Mouse (Mus musculus) heart, embryonic 11.5 days (tissue): Measurements from ENCODE around the gene Slc4a4. TPM values are rescaled to one million over a fixed set of nuclear protein-coding genes. Genes with fewer than 3 reads are reported as not detected.

ENCODE experiments used
- ATAC-seq: fragments of 200-750 bp; cut with Nextera tagmentation; replicated peaks from 2 replicates; pipeline ENCODE4 v1.8.0; 2017; ENCODE audit warnings: moderate library complexity; ENCODE audit not compliant: insufficient number of reproducible peaks, low FRiP score, low TSS enrichment
- H3K27ac ChIP-seq: fragments of 300-500 bp; sonication (generic); 2 replicates; pipeline ENCODE4 v1.5.1; 2014; ENCODE audit warnings: mild to moderate bottlenecking, low read depth, low read length
- H3K27me3 ChIP-seq: fragments of 300-500 bp; sonication (generic); 2 replicates; pipeline ENCODE4 v1.6.1; 2014; ENCODE audit warnings: mild to moderate bottlenecking, low read length, mixed read lengths; ENCODE audit not compliant: control insufficient read depth, insufficient read depth
- H3K36me3 ChIP-seq: fragments of 300-500 bp; sonication (generic); 2 replicates; pipeline ENCODE4 v1.6.1; 2014; ENCODE audit warnings: mild to moderate bottlenecking, low read length, moderate library complexity, mixed read lengths; ENCODE audit not compliant: control insufficient read depth, insufficient read depth
- H3K4me1 ChIP-seq: fragments of 300-500 bp; sonication (generic); 2 replicates; pipeline ENCODE4 v1.6.1; 2014; ENCODE audit warnings: low read length; ENCODE audit not compliant: control insufficient read depth, insufficient read depth
- H3K4me2 ChIP-seq: fragments of 300-500 bp; sonication (generic); 2 replicates; pipeline ENCODE4 v1.6.1; 2014; ENCODE audit warnings: mild to moderate bottlenecking, moderate library complexity
- H3K4me3 ChIP-seq: fragments of 300-500 bp; sonication (generic); 2 replicates; pipeline ENCODE4 v1.5.1; 2014; ENCODE audit warnings: low read depth, low read length
- H3K9ac ChIP-seq: fragments of 300-500 bp; sonication (generic); 2 replicates; pipeline ENCODE4 v1.6.1; 2014; ENCODE audit warnings: mild to moderate bottlenecking, low read depth, low read length, moderate library complexity
- H3K9me3 ChIP-seq: fragments of 300-500 bp; sonication (generic); replicated peaks from 2 replicates; pipeline ENCODE4 v1.6.1; 2016; ENCODE audit warnings: low read length; ENCODE audit not compliant: control insufficient read depth
- WGBS: fragments of 180-500 bp; shearing (Covaris S2); extraction: QIAGEN DNeasy Blood & Tissue Kit; methylation state at CpG from one replicate; pipeline ENCODE4 v1.1.7; 2014; ENCODE audit not compliant: insufficient replicate concordance; 5-methylcytosine and 5-hydroxymethylcytosine counted together
- polyA plus RNA-seq: library from polyadenylated mRNA; unstranded; fragments of >200 nt; fragmentation: Nextera tagmentation; extraction: Ambion mirVana; gene quantifications from 2 replicates; pipeline ENCODE4 v1.2.1, GENCODE M21; 2014

Slc4a4 gene
- polyA plus RNA-seq, 1 experiment from 2014 or later, result 3.4 TPM

- no peak overlapping the region for H3K27ac ChIP-seq
- H3K4me2 ChIP-seq, result no peak overlapping the region
- H3K9me3 ChIP-seq, result no peaks in the 10 kb centered on the region
- ATAC-seq, result no peak
- H3K9ac ChIP-seq, result no peak overlapping the region
- no peak overlapping the region for H3K4me3 ChIP-seq
- 79% methylated on average over 5 of the region's 5 CpGs for whole genome bisulfite sequencing
- H3K4me1 ChIP-seq, result no peaks in the 10 kb centered on the region
- H3K27me3 ChIP-seq, result no peaks in the 10 kb centered on the region
- H3K36me3 ChIP-seq, result no peaks in the 10 kb centered on the region
Measured at GRCm38 (mm10) chr5:89251806-89252205, 365.2 kb downstream of the Slc4a4 start.

- Histone ChIP-seq H3K9me3 (no peaks in the 10 kb centered on the region), H3K27ac (no peak overlapping the region), H3K27me3 (no peaks in the 10 kb centered on the region), H3K4me3 (no peak overlapping the region), H3K36me3 (no peaks in the 10 kb centered on the region), H3K9ac (no peak overlapping the region), H3K4me2 (no peak overlapping the region), H3K4me1 (no peaks in the 10 kb centered on the region)
- ATAC-seq, result no peak; the same call in 1 of the 2 replicates
- WGBS, result 83% methylated on average over 9 of the region's 9 CpGs
Measured at GRCm38 (mm10) chr5:89259804-89260492, 373.3 kb downstream of the Slc4a4 start.

- Histone ChIP-seq H3K4me3 (no peak overlapping the region), H3K27me3 (no peaks in the 10 kb centered on the region), H3K9ac (no peak overlapping the region), H3K27ac (no peak overlapping the region), H3K4me1 (no peaks in the 10 kb centered on the region), H3K36me3 (no peaks in the 10 kb centered on the region), H3K9me3 (no peaks in the 10 kb centered on the region), H3K4me2 (no peak overlapping the region)
- ATAC-seq, result no peak
- 74% methylated on average over 2 of the region's 2 CpGs for WGBS
Measured at GRCm38 (mm10) chr5:89277049-89277448, 390.4 kb downstream of the Slc4a4 start.

GRCm38 (mm10) chr5:89277616-89278015, 391.0 kb downstream of the Slc4a4 start:
- H3K4me2 ChIP-seq, result no peak overlapping the region
- H3K27me3 ChIP-seq, result no peaks in the 10 kb centered on the region
- ATAC-seq, result no peak
- H3K4me3 ChIP-seq, result no peak overlapping the region
- WGBS, result 69% methylated on average over 5 of the region's 5 CpGs
- H3K9ac ChIP-seq, result no peak overlapping the region
- H3K36me3 ChIP-seq, result no peaks in the 10 kb centered on the region
- H3K27ac ChIP-seq, result no peak overlapping the region
- H3K4me1 ChIP-seq, result no peaks in the 10 kb centered on the region
- H3K9me3 ChIP-seq, result no peaks in the 10 kb centered on the region

- Histone ChIP-seq H3K27ac (no peak overlapping the region), H3K4me2 (no peak overlapping the region), H3K36me3 (no peaks in the 10 kb centered on the region), H3K9ac (no peak overlapping the region), H3K4me3 (no peak overlapping the region), H3K9me3 (no peaks in the 10 kb centered on the region), H3K27me3 (no peaks in the 10 kb centered on the region), H3K4me1 (no peaks in the 10 kb centered on the region)
- no peak for ATAC-seq
Measured at GRCm38 (mm10) chr5:89278309-89278708, 391.7 kb downstream of the Slc4a4 start.

DNA sequence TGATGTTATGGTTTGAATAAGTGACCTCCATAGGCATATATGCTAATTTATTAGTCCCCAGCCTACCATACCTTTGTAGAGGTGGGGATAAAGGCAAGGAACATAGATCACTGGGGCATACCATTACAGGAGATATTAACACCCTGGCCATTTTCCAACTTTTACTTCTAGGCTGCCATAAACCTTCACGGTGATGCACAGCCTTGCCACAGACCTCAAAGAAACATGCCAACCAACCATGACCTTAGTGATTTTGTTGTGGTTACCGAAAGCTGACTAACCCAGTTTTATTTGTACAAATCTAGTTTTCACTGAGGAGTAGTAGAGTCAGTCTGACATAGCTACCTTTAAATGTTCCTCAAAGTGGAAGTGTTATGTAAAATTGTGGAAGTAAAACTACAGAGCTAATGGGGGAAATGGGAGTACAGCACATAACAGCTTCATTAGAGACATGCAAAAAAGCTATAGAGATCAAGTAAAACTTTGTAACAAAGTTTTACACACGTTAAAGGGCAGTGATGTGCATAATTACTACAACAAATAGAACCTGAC, 393.8 kb downstream of the Slc4a4 start:
- no peaks in the 10 kb centered on the region for H3K4me1 ChIP-seq
- H3K36me3 ChIP-seq, result no peaks in the 10 kb centered on the region
- H3K4me2 ChIP-seq, result no peak overlapping the region
- no peak overlapping the region for H3K4me3 ChIP-seq
- no peak overlapping the region for H3K27ac ChIP-seq
- no peaks in the 10 kb centered on the region for H3K27me3 ChIP-seq
- H3K9me3 ChIP-seq, result no peaks in the 10 kb centered on the region
- H3K9ac ChIP-seq, result no peak overlapping the region
- WGBS, result 73% methylated on average over 3 of the region's 3 CpGs
- ATAC-seq, result no peak

Other genes starting within 250 kb of the Slc4a4 start
- 72.7 and 77.2 TPM in 2 replicates for gene Grsf1, start 210.6 kb upstream of the Slc4a4 start, polyA plus RNA-seq
- gene Mob1b, start 166.0 kb upstream of the Slc4a4 start, polyA plus RNA-seq, result 32.4 and 39.8 TPM in 2 replicates
- gene Dck, start 121.8 kb upstream of the Slc4a4 start, polyA plus RNA-seq, result 54.0 and 54.7 TPM in 2 replicates